Mouse (Mus musculus) gastrocnemius, postnatal 25 days (tissue): ENCODE results near the gene Kng1. TPM values are rescaled to one million over a fixed set of nuclear protein-coding genes. Genes with fewer than 3 reads are reported as not detected.

Experiments used
- DNase-seq: peaks from one replicate; pipeline ENCODE4 v3.0.0; 2022
- microRNA-seq, 2 experiments: library from miRNA; unstranded; fragments of <30 nt; microRNA quantifications; one replicate each; pipeline ENCODE4 v1.2.0; 2021; ENCODE audit warnings: borderline replicate concordance in 2 of 2
- total RNA-seq, 2 experiments: library from RNA; stranded (reverse); gene quantifications; 1 replicate in 1 of 2; 2 replicates in 1 of 2; pipeline ENCODE4 v1.2.3; 2021

The Kng1 gene
- total RNA-seq, 2 experiments from 2014 or later, result not detected

DNA sequence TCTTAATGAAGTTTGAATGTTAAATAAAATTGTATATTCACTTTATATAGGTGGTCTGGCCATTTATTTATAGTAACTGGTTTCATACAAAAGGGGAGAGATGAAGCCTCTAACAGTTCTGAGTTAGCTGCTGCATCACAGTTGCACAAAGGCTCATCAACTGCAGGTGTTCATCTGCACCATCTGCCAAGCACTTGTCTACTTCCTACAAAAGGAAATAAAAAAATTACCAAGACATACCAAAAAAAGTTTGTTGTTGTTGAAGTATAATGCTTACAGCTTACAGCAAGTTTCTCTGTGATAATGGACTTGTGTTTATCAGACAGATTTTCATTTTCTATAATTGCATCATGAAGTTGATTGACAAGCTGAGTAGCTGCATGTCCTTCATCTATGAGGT is 56.2 kb downstream of the Kng1 start:
- DNase-seq, result no peak

DNA sequence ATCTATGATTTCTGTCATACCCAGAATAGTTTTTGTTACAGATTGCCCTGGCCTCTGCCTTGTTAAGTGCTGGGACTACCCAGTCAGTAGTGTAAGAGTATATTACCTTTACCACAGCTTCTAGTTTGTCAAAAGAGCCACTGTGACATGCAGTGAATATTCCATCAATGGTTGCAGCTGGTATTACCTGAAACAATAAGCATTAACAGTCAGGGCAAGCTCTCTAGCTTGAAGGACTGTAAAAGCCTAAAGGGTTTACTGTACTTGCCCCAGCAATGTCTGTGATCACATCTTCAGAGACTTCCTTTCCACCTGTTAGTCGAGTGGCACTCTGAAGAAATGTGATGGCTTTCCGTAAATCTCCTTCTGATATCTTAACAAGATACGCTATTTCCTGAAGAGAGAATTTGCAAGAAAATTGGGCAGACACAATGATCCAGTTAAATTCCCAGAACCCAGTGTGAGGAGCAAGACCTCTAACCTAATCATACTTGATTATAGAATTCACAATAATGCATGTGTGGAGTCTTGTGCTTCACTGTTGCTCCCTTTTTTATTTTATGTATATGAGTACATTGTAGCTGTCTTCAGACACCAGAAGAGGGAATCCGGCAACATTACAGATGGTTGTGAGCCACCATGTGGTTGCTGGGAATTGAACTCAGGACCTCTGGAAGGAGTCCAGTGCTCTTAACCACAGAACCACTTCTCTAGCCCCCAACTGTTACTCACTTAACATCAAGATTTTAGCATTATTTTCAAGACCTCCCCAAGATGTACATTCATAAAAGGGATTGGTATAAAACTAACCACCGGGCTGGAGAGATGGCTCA is 56.9 kb downstream of the Kng1 start:
- DNase-seq, result no peak

DNA sequence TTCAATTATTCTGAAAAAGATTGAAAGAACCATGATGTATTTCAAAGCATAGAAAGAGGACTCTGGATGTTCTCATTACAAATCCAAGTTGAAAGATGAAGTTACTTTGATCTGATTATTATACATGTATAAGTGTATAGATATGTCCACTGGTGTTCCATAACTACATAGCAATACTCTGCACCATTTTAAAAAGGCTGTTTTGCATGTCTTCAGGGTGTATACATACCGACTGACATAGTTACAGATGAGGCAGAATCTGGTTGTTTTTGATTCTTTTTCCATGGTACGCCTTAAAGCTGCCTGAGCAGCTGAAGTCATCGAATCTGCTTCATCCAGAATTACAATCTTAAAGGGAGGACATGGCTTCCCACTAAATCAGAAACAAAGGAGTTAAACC is 57.8 kb downstream of the Kng1 start:
- DNase-seq, result no peak

DNA sequence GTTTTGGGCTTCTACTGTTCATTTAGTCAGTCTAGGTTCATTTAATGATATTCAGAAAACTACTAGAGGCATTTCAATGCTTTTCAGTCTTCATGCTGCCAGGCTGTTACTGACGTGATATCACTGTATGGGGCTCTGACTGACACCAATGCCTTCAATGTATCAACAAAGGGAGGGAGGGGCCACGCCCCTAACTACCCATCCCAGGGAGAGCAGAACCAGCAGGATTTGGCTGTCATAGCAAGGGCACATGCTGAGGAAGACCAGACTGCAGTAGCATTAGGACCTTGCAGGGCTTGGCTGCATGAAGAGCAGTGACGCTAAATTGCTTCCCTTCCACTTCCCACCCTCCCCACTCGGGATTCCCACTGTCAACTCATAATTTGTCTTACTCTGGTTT is 59.5 kb downstream of the Kng1 start:
- DNase-seq, result no peak

DNA sequence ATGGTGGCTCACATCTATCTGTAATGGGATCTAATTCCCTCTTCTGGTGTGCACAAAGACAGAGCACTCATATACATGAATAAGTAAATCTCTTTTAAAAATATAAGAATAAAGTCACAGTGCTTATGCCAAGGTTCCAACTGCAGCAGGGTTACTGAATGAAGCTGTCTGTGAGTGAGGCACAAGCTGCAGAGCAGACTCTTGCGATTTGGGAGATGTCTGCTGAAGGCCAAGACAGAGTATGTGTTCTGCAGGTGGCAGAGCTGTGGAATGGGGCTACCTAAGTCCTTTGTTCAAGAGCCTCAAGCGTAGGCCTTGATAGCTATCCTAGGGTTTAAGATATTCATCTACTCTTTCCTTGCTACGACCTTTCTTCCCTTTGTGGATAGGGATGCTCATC is 64.8 kb downstream of the Kng1 start:
- DNase-seq, result no peak

DNA sequence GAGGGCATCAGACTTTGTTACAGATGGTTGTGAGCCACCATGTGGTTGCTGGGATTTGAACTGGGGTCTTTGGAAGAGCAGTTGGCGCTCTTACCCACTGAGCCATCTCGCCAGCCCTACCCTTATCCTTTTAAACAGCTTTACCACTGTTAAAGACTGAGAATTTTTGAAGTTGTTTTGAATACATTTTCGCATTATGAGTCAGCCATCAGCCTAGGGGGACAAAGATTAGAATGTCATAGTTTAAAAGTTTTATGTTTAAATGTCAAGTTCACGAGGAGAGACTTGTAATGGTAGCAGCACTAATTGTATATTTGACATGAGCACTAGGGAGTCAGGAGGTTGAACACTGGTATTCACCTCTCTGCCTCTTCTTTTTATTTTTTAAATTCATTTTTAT is 65.4 kb downstream of the Kng1 start:
- no peak for DNase-seq

DNA sequence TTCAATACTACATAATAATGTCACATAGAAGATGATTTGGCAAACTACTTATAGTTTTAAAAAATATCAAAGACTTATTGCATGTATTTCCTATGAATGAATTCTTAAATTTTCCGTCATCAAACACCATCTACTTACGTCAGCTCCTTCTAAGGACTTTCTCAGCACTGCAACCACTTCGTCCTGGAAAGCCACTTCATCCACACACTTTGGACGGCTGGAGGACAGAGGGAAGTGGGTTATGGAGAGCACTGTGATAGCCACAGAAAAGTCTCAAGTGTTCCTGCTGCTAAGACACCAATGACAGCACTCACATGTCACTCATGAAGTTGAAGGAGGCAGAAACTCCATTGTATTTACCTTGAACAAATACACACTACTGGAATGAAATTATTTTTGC is 66.7 kb downstream of the Kng1 start:
- no peak for DNase-seq

DNA sequence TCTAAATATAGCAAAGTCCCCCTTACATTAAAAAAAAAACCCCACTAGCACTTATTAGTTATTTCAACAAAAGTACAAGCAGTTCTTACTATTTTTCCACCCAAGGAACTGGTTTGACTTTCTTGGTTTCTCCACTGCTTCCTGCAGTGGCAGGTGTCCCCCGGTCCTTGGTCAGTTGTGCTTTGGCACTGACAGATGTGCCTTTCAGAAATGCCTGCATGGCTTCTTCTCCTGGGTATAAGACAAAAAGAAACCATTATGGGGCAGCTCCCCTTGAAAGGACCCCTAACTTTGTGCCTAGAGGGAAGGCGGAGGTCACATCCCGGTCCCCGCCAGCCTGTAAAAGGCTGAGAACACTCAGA is 69.6 kb downstream of the Kng1 start:
- DNase-seq, result no peak

DNA sequence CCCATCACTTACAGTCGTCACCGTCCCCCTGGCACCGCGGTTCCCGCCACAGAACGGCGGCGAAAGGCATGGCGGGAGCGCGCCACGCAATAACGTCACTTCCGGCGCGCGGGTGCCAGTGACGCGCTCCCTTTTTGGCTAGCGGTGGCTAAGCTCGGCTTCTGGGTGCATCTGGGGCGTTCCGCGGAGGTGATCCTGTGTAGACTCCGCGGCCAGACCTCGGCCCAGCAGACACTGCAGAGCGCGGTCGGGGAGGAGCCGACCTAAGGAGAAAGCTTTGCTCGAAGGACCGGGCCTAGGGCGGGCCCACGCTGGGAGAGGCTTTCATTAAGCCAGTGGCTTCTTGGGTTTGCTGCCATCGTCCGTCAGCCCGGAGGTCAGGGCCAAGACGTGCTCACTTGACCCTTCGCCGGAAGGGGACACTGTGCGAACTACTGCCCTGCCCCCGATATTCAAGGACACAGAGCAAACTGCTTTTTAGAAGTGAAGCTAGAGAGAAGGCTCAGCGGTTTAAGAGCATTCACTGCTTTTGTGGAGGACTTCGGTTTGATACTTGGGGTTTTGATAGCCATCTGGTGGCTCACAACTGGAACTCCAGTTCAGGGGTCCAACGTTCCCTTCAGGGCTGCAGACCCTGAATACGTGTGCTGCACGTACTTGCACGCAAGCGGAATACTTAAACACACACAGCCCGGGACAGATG is 70.2 kb downstream of the Kng1 start, which contains the start of gene Rfc4:
Gene Rfc4 (minus strand): TSS at position 65 of the 703 bp plus-strand sequence.
- peak; percentile 91 for DNase-seq

DNA sequence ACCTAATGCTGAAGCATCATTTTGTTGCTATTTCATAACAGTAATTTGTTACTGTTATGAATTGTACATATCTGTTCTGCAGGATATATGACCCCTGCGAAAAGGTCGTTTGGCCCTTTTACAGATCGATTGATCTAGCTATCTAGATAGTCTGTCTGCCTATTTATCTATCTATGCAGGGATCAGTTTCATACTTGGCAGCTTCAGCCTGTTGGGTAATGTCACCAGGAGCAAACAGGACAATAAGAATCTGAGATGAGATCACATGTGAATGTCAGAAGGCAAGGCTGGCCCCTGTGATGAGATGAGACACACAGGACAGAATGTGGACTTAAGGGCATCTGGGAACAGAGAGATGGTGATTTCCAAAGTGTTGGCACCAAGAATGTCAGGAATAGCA is 72.6 kb downstream of the Kng1 start:
- no peak for DNase-seq

Small RNA genes lying within 50 kb of the gene (microRNA-seq; reads per million reads assigned to microRNA genes)
- gene Gm49346, result 0 to 3.7 reads per million in 2 experiments

Other genes starting within 250 kb of the Kng1 start
- gene Crygs, start 246.3 kb upstream of the Kng1 start, total RNA-seq, result not detected
- 1 to 10 TPM; 5.4 to 6.8 TPM for gene Tbccd1, start 200.2 kb upstream of the Kng1 start, total RNA-seq
- 10 to 100 TPM; 38.8 to 44.2 TPM for gene Dnajb11, start 200.0 kb upstream of the Kng1 start, total RNA-seq
- gene Ahsg, start 166.6 kb upstream of the Kng1 start, total RNA-seq, result not detected
- not detected for gene Fetub, start 139.5 kb upstream of the Kng1 start, total RNA-seq
- gene Hrg, start 106.8 kb upstream of the Kng1 start, total RNA-seq, result not detected
- gene Kng2, start 28.4 kb upstream of the Kng1 start, total RNA-seq, result under 1 TPM in 1 of 2 experiments, not detected in 1; 0.21 TPM
- gene Eif4a2, start 49.6 kb downstream of the Kng1 start, total RNA-seq, result 100 to 1,000 TPM; 362 to 414 TPM
- gene Rfc4, start 69.9 kb downstream of the Kng1 start, total RNA-seq, result 1 to 10 TPM; 6.1 to 6.2 TPM
- gene Adipoq, start 88.7 kb downstream of the Kng1 start, total RNA-seq, result 10 to 100 TPM in 1 of 2 experiments, 1 to 10 TPM in 1; 1.9 to 87.3 TPM
- 1 to 10 TPM; 3.4 to 3.5 TPM for gene St6gal1, start 166.9 kb downstream of the Kng1 start, total RNA-seq